Mouse (Mus musculus): ENCODE measurements at regions not wholly inside any gene's neighbourhood (a gene's known extent, or its start where the extent isn't known, plus 50 kb on each side); places are given as distances from the start of the nearest gene placed in this dataset.

DNA sequence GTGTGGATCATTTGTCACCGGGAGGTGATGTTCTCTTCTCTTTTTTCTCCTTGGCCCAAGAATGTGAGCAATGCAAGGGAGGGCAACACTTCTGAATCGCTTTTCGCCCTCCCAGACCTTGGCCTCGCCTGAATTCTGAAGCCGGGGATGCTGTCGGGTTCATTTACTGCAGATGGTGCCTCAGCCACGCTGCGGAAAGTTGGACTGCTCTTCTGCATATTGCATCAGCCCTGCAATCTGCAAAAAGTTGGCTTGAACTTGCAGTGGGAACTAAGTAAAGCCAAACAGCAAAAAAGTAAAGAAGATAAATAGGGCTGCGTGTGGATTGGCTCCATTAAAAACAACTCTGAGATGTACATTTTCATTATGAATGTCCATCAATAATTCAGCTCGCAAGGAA, 55.9 kb upstream of the Dok5 start:
- H3K4me3 ChIP-seq: no peak overlapping the region
- WGBS: 89% methylated on average over 10 of the region's 10 CpGs

DNA sequence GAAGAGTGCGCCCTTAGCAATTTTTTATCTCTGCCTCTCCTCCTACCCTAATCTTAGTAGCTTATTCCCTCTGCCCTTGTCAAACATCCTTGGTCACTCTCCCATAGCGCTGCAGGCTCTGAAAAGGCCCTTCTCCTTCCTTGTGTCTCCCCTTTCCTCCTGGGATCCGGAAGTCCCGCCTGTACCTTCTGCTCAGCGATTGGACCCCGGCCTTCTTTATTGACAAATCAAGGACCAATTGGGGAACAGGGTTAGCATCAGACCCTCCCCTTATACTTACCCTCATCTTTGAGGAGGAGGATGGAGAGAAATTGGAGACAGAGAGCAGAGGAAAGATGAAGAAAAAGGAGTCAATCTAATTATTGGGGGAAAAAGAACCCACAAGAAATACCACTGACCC, 57.9 kb upstream of the Dok5 start:
- Histone ChIP-seq H3K27ac (no peak overlapping the region), H3K4me2 (replicated peaks) (no peak overlapping the region), H3K4me3 (no peak overlapping the region), H3K9ac (no peak overlapping the region), H3K9me3 (peaks cover 9% of the 10 kb centered on the region), H3K4me1 (no peaks in the 10 kb centered on the region), H3K27me3 (no peaks in the 10 kb centered on the region), H3K36me3 (no peaks in the 10 kb centered on the region)
- no peak for ATAC-seq (ENCODE audit: low FRiP score, low read depth)
- 86% methylated on average over 6 of the region's 6 CpGs for WGBS

More for the DNA sequence above, 55.9 kb upstream of the Dok5 start:
- Histone ChIP-seq H3K4me2 (replicated peaks) (no peak overlapping the region), H3K9ac (no peak overlapping the region), H3K9me3 (peaks cover 9% of the 10 kb centered on the region), H3K27ac (no peak overlapping the region), H3K4me1 (no peaks in the 10 kb centered on the region), H3K27me3 (no peaks in the 10 kb centered on the region), H3K36me3 (no peaks in the 10 kb centered on the region)
- no peak for ATAC-seq (ENCODE audit: low FRiP score, low read depth)

DNA sequence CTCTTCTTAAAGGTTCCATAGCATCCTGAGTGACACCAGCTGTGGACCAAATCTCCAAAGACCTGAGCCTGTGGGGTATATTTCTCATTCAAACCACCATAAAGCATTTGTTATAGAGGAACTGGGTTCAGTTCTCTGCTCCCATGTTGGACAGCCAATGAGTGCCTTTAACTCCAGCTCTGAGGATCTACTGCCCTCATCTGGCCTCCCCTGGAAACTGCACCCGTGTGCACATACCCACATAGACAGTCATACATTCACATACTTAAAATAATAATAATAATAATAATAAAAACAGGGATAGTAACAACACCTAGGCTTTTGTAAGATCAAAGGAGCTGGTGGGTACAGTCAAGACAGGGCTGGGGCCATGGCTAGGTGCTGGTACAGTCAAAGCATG, 58.8 kb upstream of the Dok5 start:
- Histone ChIP-seq H3K27me3 (no peaks in the 10 kb centered on the region), H3K9me3 (peaks cover 9% of the 10 kb centered on the region), H3K9ac (no peak overlapping the region), H3K4me1 (no peaks in the 10 kb centered on the region), H3K36me3 (no peaks in the 10 kb centered on the region), H3K4me3 (no peak overlapping the region), H3K27ac (no peak overlapping the region), H3K4me2 (replicated peaks) (no peak overlapping the region)
- no peak for ATAC-seq (ENCODE audit: low FRiP score, low read depth)
- 93% methylated on average over 1 of the region's 1 CpGs for WGBS

DNA sequence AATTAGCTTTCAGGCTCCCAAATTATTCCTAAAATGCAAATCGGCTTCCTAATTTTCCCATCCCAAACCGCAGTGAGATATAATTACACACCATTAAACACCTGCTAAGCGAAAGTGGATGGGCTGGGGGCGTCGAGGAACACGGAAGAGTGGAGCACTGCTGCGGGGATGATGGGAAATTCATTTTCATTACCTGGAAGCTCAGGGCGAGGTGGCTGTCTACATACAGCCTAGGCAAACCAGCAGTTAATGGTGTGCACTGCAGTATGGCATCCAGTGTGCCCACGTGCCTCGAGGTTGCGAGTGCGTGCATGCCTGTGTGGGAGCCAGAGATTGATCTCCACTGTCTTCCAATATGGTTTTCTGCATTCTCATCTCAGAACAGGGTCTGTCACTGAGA, 62.6 kb upstream of the Dok5 start:
- no peak for ATAC-seq (ENCODE audit: low FRiP score, low read depth)
- Histone ChIP-seq H3K4me2 (replicated peaks) (no peak overlapping the region), H3K36me3 (no peaks in the 10 kb centered on the region), H3K9me3 (no peaks in the 10 kb centered on the region), H3K4me3 (no peak overlapping the region), H3K9ac (no peak overlapping the region), H3K4me1 (no peaks in the 10 kb centered on the region), H3K27ac (no peak overlapping the region), H3K27me3 (no peaks in the 10 kb centered on the region)
- 89% methylated on average over 12 of the region's 12 CpGs for WGBS

DNA sequence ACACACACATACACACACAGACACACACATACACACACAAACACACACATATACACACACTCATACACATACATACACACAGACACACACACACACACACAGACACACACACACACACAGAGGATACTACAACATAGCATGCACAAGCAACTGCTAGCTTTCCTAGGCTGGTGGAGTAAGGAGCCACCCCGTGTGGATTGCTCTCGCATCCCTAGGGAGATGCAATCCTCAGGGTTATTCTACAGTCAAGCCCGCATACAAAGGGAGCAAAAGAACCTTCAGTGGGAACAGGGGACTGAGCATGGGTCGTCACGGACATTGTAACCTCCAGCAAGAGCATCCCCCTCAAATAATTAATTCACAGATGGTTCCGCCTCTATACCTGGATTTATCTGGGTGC, 63.1 kb upstream of the Dok5 start:
- Histone ChIP-seq H3K4me3 (no peak overlapping the region), H3K4me2 (replicated peaks) (no peak overlapping the region), H3K36me3 (no peaks in the 10 kb centered on the region), H3K4me1 (no peaks in the 10 kb centered on the region), H3K27me3 (no peaks in the 10 kb centered on the region), H3K9me3 (no peaks in the 10 kb centered on the region), H3K27ac (no peak overlapping the region), H3K9ac (no peak overlapping the region)
- WGBS: 90% methylated on average over 6 of the region's 6 CpGs
- no peak for ATAC-seq (ENCODE audit: low FRiP score, low read depth)

DNA sequence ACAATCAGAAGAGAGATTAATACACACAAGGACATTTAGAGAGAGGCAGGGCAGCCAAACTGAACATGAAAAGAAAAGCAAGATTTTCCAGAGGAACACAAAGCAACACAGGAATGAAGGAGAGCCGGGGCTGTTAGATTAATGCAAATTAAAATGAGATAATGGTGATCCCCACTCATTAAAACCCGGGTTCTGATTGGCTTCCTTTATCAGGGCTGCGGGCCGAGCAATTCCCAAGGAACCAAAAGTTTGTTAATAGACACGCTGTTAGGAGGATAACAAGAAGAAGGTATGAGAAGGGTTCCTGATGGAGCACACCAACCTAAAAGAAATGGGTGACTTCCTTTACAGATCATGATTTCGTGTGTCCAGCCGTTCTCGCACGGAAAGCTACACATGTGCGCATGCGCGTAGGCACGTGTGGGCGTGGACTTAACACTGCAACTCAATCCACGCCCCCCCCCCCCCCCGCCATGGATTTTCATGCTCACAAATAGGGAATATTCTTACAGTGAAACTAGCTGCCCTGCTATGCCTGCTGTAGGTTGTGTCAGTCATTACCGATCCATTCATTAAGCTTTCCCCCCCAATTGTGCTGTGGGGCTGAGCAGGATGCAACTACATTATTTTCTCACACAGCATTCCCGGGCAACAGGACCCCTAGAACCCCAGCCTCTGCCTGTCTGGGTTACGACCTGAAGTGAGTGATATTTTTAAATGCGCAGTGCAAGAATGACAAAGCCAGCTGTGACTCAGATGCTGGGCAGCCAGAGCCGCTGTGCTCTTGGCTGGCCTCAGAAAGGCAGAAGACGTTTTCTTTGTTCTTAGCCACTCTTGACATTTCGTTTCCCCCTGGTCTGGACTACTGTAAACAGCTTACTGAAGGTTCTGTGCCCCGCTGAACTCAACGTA, 60.5 kb upstream of the 4930470P17Rik start:
- WGBS: 77% methylated on average over 25 of the region's 25 CpGs
- H3K9ac ChIP-seq: no peak overlapping the region
- H3K27ac ChIP-seq: no peak overlapping the region
- H3K9me3 ChIP-seq: no peaks in the 10 kb centered on the region
- no peak for ATAC-seq (ENCODE audit: low FRiP score, low read depth)
- H3K4me2 ChIP-seq (replicated peaks): no peak overlapping the region
- no peaks in the 10 kb centered on the region for H3K27me3 ChIP-seq
- H3K4me3 ChIP-seq: no peak overlapping the region
- H3K36me3 ChIP-seq: no peaks in the 10 kb centered on the region
- peaks cover 17% of the 10 kb centered on the region for H3K4me1 ChIP-seq

DNA sequence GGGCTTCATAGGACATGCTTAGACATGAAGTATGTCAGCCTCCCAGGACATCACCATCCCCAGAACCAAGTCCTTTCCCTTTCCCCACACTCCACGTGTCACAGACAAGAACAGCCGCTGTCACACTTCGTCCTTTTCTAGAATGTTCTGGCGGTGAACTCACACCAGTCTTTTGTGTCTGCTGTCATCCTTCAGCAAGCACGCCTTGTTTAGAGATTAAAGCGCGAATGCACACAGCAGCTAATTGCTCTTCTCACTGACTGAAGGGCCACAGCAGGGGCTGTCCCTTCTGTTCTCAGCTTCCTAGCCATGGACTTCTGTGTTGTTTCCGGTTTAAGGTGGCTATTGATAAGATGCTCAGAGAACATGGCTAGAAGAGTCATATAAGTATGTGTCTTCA, 57.5 kb upstream of the 4930470P17Rik start:
- no peak overlapping the region for H3K27ac ChIP-seq
- no peaks in the 10 kb centered on the region for H3K9me3 ChIP-seq
- no peaks in the 10 kb centered on the region for H3K27me3 ChIP-seq
- H3K9ac ChIP-seq: no peak overlapping the region
- ATAC-seq (ENCODE audit: low FRiP score, low read depth): no peak
- WGBS: 75% methylated on average over 8 of the region's 8 CpGs
- H3K36me3 ChIP-seq: no peaks in the 10 kb centered on the region
- peaks cover 20% of the 10 kb centered on the region for H3K4me1 ChIP-seq
- no peak overlapping the region for H3K4me2 ChIP-seq (replicated peaks)
- no peak overlapping the region for H3K4me3 ChIP-seq

DNA sequence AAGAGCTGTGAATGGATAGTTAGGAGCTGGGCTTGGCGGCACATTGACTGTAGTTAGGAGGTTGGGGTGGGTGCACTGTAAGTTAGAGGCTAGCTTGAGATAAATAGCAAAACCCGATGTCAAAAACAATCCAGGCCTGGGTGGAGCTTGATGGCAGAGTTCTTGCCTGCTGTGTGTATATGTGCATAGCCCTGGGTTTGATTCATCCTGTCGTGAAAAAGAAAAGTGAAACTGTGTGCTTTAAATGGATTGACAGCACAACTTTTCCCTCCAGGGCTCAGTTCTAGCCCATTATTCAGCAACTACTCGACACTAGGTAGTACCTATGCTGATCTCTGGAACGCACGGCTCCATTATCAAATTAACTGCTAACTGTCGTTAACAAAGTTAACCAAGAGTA, 56.7 kb upstream of the 4930470P17Rik start:
- H3K9ac ChIP-seq: no peak overlapping the region
- H3K4me1 ChIP-seq: peaks cover 20% of the 10 kb centered on the region
- 27% methylated on average over 7 of the region's 7 CpGs for WGBS
- peak overlapping the region; percentile 15; the same call in 1 of the 2 replicates for H3K4me2 ChIP-seq (replicated peaks)
- H3K27me3 ChIP-seq: no peaks in the 10 kb centered on the region
- 0 out of 2 replicates have a peak, but pooled peaks have one; percentile 5 for ATAC-seq (ENCODE audit: low FRiP score, low read depth)
- no peaks in the 10 kb centered on the region for H3K9me3 ChIP-seq
- H3K36me3 ChIP-seq: no peaks in the 10 kb centered on the region
- H3K4me3 ChIP-seq: no peak overlapping the region
- no peak overlapping the region for H3K27ac ChIP-seq

DNA sequence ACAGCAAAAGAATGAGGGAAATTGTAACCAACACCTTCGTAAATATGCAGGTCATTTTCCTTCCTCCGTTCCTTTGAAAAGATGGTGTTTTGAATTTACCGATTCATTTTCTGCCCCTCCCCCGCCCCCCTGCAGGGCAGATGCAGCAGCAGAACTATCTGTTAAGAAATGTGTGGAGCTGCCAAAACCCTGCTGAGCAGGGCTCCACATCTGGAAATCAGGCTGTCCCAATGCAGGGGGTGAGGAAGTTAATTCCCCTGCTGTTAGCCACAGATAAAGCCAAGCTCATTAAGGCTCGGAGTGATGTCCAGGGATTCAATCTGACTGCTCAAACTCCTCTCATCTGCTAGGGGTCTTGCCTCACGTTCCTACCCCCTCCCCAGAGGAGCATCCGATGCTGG, 56.0 kb upstream of the 4930470P17Rik start:
- H3K36me3 ChIP-seq: no peaks in the 10 kb centered on the region
- 3% methylated on average over 7 of the region's 7 CpGs for WGBS
- peak overlapping the region; percentile 21; the same call in 1 of the 2 replicates for H3K4me2 ChIP-seq (replicated peaks)
- peaks cover 22% of the 10 kb centered on the region for H3K4me1 ChIP-seq
- peak; percentile 75; the same call in 1 of the 2 replicates for ATAC-seq (ENCODE audit: low FRiP score, low read depth)
- no peak overlapping the region for H3K4me3 ChIP-seq
- no peak overlapping the region; the same call in 1 of the 2 replicates for H3K27ac ChIP-seq
- no peaks in the 10 kb centered on the region for H3K9me3 ChIP-seq
- no peaks in the 10 kb centered on the region for H3K27me3 ChIP-seq
- H3K9ac ChIP-seq: no peak overlapping the region

DNA sequence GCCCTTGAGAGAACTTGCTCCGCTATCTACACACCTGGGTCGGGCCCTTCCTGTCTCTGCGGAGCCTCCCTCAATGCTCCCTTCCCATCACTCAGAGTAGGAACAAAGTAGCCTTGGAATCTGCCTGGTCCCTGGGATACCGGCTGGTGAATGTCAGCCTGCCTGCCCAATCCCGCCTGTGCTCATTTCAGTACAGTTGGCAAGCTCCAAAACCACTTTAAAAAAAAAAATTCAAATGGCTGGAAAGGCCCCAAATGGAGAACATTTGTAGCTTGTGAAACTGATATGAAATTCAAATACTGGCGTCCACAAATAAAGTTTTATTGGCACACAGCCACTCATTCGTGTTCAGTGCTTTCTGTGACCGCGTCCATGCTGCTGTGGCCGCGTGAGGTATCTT, 50.3 kb upstream of the 4930470P17Rik start:
- Histone ChIP-seq H3K27me3 (no peaks in the 10 kb centered on the region), H3K9me3 (peaks cover 6% of the 10 kb centered on the region; the same call in 1 of the 2 replicates), H3K36me3 (no peaks in the 10 kb centered on the region), H3K4me1 (peaks cover 10% of the 10 kb centered on the region; the same call in 1 of the 2 replicates), H3K27ac (no peak overlapping the region), H3K4me2 (replicated peaks) (no peak overlapping the region), H3K9ac (no peak overlapping the region), H3K4me3 (no peak overlapping the region)
- 83% methylated on average over 11 of the region's 11 CpGs for WGBS
- no peak for ATAC-seq (ENCODE audit: low FRiP score, low read depth)

Measured in limb, embryonic 13.5 days (tissue).